Mouse (Mus musculus): ENCODE data around the gene Ccdc36. TPM values are rescaled to one million over a fixed set of nuclear protein-coding genes. Genes with fewer than 3 reads are reported as not detected.

The Ccdc36 gene
- polyA plus RNA-seq (2012; rRNA removed): not detected in 2 replicates

DNA sequence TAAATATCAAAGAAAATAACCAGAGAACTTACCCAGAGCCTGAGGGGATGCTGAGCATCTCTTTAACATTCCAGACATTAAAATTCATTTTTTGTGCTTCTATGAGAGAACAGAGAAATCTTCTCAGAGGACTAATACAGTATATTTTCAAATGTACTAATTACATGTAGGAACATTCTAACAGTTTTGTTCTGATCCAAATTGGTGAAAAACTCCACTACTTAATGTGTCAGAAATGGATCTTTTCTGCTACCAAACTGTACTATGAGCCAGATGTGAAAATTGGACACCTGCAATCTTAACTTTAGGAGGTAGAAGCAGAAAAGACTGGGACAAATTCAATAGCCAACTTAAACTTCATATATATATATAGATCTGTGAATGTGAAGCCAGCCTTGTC lies at the start of gene Ccdc36:
Ccdc36 (minus strand) TSS at position 101 of the 400 bp plus-strand sequence.
- DNase-seq (ENCODE audit: low read depth, low spot score): no peak

GRCm38 (mm10) chr9:108474528-108474927 lies 46.2 kb upstream of the Ccdc36 start:
- 63% methylated on average over 1 of the region's 1 CpGs for WGBS
- no peak for DNase-seq (ENCODE audit: low read depth, low spot score)

DNA sequence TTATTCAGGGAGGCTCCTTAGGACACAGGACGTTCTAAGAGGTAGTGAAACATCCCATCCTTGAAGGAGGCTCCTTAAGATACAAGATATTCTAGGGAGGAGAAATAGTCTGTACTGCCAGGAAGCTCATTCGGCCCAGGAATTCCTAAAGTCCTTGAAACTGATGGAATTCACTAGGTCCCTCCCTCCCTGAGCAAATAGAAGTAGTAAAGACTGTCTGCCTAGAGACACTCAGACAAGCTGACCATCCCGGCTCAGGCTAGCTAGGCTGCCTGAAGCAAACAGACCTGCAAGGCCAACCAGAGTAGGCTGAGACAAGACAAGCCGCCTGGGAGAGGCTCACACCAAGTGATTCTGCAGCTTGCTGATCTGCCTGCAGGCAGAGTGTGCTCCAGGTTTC lies 41.6 kb upstream of the Ccdc36 start:
- DNase-seq (ENCODE audit: low read depth, low spot score): no peak
- WGBS: 23% methylated on average over 4 of the region's 4 CpGs

GRCm38 (mm10) chr9:108469430-108469829 lies 41.1 kb upstream of the Ccdc36 start:
- DNase-seq (ENCODE audit: low read depth, low spot score): no peak
- 71% methylated on average over 5 of the region's 5 CpGs for WGBS

DNA sequence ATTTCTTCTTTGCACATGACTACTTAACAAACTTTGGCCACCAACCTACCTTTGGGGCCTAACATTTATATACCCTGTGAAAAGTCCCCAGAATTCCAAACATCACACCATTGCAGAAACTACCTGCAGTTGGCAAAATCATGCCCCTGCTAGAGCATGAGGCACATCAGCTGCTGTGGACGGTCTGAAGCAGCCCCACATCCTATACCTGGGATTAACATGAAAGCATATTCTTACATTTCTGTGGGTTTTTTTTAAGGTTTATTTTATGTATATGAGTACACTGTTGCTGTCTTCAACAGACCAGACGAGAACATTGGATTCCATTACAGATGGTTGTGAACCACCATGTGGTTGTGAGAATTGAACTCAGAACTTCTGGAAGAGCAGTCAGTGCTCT lies 37.9 kb upstream of the Ccdc36 start:
- DNase-seq (ENCODE audit: low read depth, low spot score): no peak
- WGBS: 91% methylated on average over 2 of the region's 2 CpGs

- 91% methylated on average over 9 of the region's 9 CpGs for WGBS
Measured at GRCm38 (mm10) chr9:108463713-108464112, 35.4 kb upstream of the Ccdc36 start.

GRCm38 (mm10) chr9:108462192-108462591 lies 33.9 kb upstream of the Ccdc36 start:
- 67% methylated on average over 10 of the region's 10 CpGs for WGBS
- no peak for DNase-seq (ENCODE audit: low read depth, low spot score)

More at GRCm38 (mm10) chr9:108463713-108464112, 35.4 kb upstream of the Ccdc36 start:
- DNase-seq (ENCODE audit: low read depth, low spot score): no peak

DNA sequence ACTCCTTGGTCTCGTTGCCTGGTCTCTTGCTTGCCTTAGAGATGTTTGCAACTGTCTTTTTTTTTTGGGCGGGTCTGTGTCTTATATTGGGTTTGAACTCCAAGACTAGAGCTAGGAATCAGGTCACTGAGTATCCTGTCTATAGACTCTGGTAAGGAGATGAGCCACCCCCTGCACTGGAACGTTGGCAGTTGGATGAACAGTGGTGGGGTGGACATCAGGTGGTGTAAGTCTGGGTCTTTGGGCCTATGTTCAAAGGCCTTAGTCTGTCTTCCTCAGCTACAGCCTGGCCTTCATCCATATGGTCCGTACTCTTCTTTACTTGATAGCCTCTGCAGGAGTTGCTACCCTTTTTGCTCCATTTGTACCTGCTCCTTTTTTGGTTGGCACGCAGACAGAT lies 33.4 kb upstream of the Ccdc36 start:
- 65% methylated on average over 5 of the region's 5 CpGs for WGBS
- no peak for DNase-seq (ENCODE audit: low read depth, low spot score)

DNA sequence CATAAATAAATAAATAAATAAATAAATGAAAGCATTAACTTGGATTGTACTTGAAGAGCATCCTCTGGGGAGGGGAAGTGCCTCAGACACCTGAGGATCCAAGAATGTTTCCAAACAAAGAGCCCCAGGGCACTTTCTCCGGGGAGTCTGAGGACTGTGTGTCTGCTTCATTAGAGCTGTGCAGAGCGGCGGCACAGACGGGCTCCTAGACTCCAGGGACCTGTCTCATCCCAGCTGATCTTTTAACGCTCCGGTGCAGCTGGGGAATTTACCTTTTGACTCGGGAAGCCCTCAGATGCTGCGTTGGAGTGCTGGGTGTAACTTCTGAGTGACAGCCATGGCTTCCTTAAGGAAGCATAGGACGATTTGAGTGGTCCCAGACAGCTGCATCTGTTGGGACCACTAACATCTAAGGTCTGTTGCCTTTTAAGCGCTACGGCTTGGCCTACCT lies 32.9 kb upstream of the Ccdc36 start, which contains the start of gene Klhdc8b:
Klhdc8b (minus strand) TSS at position 401 of the 451 bp plus-strand sequence.
- DNase-seq (ENCODE audit: low read depth, low spot score): no peak

DNA sequence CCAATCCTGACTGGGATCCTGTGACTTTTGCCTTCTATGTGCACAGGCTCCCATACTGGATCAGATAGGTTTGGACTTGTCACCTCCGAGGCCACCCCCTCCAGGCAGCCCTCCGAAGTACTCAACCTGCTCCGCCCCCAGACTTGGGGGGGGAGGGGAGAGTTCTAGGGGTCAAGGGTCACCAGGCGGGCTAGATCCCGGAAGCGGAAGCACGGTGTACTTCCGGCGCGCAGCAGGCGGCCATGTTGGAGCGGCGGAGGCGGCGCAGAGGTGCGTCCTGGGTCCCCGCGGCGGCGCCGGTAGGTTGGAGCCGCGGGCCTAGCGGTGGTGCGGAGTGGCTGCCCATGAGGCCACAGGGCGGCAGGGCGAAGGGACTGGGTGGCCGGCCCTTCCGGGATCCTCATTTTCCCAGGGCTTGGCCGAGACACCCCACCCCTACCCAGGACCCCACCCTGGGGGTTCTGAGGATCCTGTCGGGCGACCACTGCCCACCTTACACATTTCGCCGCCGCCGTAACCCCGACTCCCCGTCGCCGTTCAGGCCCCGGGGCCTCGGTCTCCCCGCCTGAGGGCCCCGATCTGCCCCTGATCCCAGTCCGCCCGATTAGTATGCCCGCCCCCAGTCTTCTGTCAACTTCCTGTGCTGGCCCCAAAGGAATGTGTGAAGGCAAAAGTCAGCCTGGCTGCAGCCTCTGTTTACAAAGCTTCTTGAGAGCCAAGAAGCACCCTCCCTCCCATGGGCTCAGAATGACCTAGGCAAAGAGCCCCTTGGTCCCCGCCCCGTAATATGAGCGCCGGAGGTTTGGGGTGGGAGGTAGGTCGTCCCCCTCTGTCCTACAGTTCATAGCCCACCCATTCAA lies 32.3 kb upstream of the Ccdc36 start, which contains the start of gene Ccdc71:
Ccdc71 (plus strand) TSS at position 209 of the 860 bp plus-strand sequence.
- under 1% methylated on average over 52 of the region's 52 CpGs for WGBS
- no peak for DNase-seq (ENCODE audit: low read depth, low spot score)

More for the DNA sequence above, 32.9 kb upstream of the Ccdc36 start, which contains the start of gene Klhdc8b:
- WGBS: 11% methylated on average over 11 of the region's 11 CpGs

GRCm38 (mm10) chr9:108459939-108460318 lies 31.6 kb upstream of the Ccdc36 start:
- no peak for DNase-seq (ENCODE audit: low read depth, low spot score)
- WGBS: 53% methylated on average over 1 of the region's 1 CpGs

DNA sequence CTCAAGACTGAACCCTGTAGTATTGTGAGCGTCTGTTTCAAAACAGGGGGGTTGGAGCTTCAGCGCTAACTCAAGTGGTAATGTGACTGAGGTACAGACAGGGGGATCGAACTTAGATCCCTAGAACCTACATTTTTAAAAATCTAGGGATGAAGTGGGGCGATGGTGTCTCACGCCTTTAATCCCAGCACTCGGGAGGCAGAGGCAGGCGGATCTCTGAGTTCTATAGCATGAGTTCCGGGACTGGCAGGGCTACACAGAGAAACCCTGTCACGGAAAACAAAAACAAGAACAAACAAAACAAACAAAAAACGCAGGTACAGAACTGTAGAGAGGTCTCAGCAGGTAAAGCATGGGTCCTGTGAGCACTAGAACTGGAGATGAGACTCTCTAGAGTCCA lies 28.7 kb upstream of the Ccdc36 start:
- no peak for DNase-seq (ENCODE audit: low read depth, low spot score)
- WGBS: 90% methylated on average over 10 of the region's 10 CpGs

DNA sequence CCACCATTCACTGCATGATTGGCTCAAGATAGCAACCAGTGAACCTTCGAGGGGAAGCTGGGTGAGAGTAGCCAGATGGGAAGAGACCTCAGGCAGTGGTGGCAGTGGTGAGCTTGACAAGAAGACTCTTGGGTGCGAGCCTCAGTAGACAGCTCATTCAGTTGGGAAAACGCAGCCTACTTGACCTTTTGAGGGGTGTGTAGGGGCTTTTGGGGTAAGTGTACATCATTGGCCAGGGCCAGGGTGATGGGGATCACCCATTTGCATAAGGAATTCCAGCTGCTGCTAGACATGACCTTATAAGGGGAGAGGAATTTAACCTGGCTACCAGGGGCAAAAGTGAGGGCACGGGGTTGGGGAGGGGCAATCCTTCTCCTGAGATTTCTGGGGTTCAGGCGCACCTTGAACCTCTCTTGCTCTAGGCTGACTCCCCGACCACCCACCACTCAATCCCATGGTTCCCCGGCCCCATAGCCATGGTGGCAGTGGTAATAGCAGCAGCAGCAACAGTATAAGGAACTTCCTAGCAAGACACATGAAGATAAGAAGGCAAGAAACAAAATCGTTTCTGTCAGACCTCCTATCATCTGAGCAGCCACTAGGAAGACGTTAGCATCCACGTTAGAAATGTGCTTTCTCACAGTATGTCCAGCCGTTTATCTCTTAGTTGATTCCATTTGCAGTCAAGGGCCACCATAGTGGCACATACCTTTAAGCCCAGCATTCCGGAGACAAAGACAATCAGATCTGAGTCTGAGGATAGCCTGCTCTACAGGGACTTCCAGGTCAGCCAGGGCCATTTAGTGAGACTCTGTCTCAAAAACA lies 27.7 kb upstream of the Ccdc36 start:
- WGBS: 70% methylated on average over 12 of the region's 12 CpGs
- DNase-seq (ENCODE audit: low read depth, low spot score): no peak

DNA sequence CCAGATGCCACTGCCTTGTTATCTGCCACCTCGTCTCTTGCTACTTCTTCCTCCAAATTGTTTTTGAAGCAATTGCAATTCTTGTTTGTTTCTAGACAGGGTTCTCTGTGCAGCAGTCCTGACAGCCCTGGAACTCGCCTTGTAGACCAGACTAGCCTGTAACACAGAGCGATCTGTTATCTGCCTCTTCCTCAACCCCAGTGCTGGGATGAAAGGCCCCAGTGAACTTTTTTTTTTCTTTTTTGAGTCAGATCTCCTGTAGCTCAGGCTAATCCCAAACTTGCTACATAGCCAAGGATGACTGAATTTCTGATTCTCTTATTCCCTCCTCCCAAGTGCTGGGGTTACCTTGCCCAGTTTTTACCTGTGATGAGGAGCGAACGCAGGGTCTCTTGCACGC lies 26.1 kb upstream of the Ccdc36 start:
- WGBS: 86% methylated on average over 6 of the region's 6 CpGs
- DNase-seq (ENCODE audit: low read depth, low spot score): no peak

GRCm38 (mm10) chr9:108453458-108453857 lies 25.2 kb upstream of the Ccdc36 start:
- 68% methylated on average over 4 of the region's 4 CpGs for WGBS
- DNase-seq (ENCODE audit: low read depth, low spot score): no peak

GRCm38 (mm10) chr9:108452911-108453310 lies 24.6 kb upstream of the Ccdc36 start:
- no peak for DNase-seq (ENCODE audit: low read depth, low spot score)
- WGBS: 49% methylated on average over 6 of the region's 6 CpGs

DNA sequence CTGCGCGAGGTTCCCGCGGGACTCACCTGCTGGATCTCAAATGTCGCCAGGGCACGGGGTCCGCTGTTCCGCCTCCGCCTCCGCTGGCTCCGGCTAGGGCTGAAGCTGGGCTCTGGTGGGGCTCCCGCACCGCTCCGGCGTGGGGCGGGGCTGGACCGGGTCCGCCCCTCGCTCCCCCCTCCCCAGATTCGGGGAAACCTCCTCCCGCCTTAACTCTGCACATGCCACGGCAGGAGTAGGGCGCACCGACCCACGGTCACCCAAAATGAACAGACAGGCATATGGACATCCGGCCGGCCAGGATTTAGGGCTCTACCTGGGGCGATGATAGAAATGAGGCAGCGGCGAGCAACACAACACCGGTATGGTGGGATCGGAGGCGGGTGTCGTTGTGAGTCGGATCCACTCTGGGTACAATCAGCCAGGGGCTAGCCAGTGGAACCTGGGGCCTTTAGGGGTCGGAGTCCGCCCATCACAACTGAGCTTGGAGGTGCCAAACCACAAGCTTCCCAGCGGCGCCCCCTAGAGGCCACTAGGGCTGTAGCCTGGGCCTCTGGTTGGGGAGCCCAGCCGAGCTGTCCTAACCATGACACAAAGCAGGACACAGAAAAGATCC lies 24.1 kb upstream of the Ccdc36 start:
- under 1% methylated on average over 39 of the region's 40 CpGs for whole genome bisulfite sequencing
- peak; percentile 58 for DNase-seq (ENCODE audit: low read depth, low spot score)

GRCm38 (mm10) chr9:108451519-108452160 lies 23.4 kb upstream of the Ccdc36 start:
- WGBS: 64% methylated on average over 6 of the region's 6 CpGs
- DNase-seq (ENCODE audit: low read depth, low spot score): no peak

- DNase-seq (ENCODE audit: low read depth, low spot score): no peak
- 82% methylated on average over 6 of the region's 6 CpGs for WGBS
Measured at GRCm38 (mm10) chr9:108451170-108451493, 22.8 kb upstream of the Ccdc36 start.

Data from large intestine, adult 2 months (tissue).